Mouse (Mus musculus): ENCODE data around the gene Dusp5.
A peak's percentile ranks its signal among the peaks of the same experiment; 100 is the strongest.

Gene Dusp5

DNA sequence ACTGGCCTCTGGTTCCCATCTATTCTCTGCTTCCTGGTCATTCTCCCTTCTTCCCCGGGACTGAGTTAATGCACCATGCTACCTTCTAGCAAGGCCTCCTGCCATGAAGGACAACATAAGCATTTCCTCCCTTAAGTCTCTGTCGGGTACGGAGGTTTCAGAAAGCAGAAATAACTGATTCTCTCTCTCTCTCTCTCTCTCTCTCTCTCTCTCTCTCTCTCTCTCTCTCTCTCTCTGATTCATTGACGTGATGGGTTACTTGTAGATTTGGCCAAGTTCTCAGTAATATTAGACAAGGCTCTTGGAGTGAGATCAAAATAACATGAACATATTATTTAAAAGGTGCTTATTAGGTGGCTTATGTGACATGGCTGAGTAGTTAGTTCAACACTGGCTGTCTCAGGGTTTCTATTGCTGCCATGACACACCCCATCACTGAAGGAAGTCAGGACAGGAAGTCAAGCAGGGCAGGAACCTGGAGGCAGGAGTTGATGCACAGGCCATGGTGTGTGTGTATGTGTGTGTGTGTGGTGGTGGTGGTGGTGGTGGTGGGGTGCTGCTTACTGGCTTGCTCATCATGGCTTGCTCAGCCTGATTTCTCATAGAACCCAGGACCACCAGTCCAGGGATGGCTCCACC is 16.1 kb downstream of the Dusp5 start:
- DNase-seq (ENCODE audit: low read depth) = no peak

- no peak for DNase-seq (ENCODE audit: low read depth)
These were observed 18.7 kb downstream of the Dusp5 start for GRCm38 (mm10) chr19:53547597-53547996.

DNA sequence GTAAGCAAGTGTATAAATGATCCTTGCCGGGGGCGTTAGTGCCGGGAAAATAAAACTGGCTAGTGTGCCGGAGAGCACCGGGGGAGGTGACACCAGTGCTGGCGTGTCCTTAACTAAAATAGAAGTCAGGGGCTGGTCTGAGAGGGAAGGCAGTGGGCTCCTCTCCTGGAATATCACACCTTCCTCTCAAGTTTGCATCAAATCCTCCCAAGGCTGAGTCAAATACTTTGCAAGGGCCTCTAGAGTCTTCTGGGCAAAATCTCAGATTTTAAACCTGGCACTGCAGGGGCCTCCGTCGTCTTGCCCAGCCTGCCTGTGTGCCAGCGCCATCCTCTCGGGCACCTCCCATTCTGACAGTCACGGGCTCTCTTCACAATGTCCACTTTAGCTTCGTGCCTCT is 22.1 kb downstream of the Dusp5 start:
- no peak for DNase-seq (ENCODE audit: low read depth)

- no peak for DNase-seq (ENCODE audit: low read depth)
These were observed 23.4 kb downstream of the Dusp5 start for GRCm38 (mm10) chr19:53552216-53552786.

- no peak for DNase-seq (ENCODE audit: low read depth)
These were observed 23.9 kb downstream of the Dusp5 start for GRCm38 (mm10) chr19:53552795-53553194.

- no peak for DNase-seq (ENCODE audit: low read depth)
These were observed 25.5 kb downstream of the Dusp5 start for GRCm38 (mm10) chr19:53554402-53554801.

DNA sequence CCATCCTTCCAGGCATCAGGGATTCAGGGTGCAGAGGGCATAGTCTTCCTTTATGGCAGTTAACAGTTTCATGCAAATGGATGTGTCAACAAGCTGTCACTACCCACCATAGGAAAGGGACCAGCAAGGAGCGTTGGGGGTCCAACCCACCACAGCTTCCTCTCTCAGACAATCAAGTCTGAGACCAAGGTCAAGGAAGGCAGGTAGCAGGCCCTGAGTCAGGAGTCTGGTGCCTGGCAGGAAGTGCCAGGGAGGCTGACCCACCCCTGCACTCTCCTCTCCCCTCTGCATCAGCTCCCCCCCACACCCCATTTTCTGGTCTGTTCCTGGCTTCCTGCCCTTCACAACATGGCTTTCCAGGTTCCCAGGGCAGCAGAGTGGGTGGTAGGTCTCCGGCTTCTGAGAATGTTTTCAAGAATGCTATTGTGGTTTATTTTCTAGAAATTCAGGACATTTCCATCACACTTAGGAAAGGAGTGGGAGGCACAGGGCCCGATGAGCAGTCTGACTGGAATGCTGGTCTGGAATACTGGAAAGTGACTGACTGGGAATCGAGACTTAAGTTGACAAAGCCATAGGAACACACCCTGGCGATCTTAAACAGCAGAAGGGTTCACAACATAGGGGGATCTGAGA is 26.2 kb downstream of the Dusp5 start:
- no peak for DNase-seq (ENCODE audit: low read depth)

GRCm38 (mm10) chr19:53556841-53557240 is 27.9 kb downstream of the Dusp5 start:
- no peak for DNase-seq (ENCODE audit: low read depth)

DNA sequence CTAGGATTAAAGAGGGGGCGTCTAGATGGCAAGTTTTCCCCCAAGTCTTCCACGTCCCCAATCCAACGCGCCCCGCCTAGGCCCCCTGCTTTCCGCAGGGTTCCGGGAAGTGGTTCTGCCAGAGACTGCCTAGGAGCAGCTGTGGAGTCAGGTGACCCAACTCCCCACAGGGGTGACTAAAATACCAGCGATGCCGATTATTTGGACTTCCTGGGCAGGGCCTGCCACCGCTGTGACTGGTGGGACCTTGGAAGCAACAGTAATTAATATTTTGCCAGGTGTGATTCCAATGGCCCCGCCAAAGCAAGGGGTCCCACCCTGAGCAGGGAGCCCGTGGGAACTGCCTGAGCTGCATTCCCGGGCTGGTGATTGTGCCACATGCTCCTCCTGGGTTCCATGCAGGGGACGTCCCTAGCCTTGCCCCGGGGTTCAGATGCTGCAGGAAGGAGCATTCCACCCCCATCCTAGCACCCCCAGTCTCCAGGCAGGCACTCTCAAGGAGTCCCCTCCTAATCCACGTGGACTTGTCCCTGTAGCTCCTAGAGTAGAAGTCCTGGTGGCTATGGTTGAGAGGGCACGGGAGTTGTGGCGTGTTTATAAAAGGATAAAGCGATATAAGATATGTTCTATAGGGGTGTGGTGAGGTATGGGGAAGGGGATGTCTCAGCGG is 28.5 kb downstream of the Dusp5 start:
- no peak for DNase-seq (ENCODE audit: low read depth)

DNA sequence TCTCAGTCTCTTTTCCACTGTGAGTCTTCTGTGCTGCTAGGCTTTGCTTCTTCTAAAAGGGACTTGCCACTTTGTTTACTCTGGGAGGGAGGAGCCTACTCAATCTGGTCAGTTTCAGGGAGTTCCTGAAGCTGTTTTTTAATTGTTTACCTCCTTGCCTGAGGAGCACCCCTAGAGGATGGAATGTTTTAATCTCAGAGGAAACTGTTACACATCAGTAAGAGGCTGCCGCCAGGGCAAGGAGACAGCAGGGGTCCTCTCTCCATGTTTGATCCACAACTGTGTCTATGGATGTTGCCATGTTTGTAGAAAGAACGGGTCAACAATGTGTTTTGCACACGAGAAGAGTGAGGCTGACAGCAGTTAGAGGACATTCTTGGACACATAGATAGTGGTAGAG is 31.5 kb downstream of the Dusp5 start:
- no peak for DNase-seq (ENCODE audit: low read depth)

GRCm38 (mm10) chr19:53564174-53564573 is 35.3 kb downstream of the Dusp5 start:
- DNase-seq (ENCODE audit: low read depth) = no peak

DNA sequence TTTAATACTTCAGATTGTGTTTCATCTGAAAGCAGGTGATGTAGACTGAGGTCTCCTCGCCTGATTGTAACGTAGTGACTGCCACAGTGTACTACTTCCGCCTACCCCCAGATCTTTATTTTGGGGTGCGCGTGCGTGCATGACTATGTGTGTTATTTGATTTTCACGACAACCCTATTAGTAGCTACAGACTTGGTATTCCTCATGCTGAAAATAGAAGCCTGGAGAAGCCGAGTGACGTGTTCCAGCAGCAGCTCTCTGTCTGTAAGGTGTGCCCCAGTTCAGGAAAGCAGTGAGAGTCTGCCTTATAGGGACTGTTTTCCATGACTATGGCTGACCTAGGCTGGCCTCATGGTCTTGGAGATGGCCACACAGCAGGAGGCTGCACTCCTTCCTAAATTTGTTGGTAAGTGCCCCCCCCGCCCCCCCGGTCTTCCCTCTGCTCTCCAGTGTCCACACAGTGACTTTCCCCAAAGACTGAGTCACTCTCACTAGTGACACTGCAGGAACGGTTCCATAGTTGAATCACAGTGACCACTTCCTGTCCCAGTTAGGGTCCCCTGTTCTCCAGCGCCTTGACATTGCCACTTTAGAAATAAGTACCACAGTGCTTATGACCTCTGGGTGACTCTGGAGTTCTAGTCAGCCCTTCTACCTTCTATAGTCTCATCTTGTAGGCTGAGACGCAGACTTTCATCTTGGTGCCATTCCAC is 36.8 kb downstream of the Dusp5 start:
- DNase-seq (ENCODE audit: low read depth) = no peak

- no peak for DNase-seq (ENCODE audit: low read depth)
These were observed 39.0 kb downstream of the Dusp5 start for GRCm38 (mm10) chr19:53567864-53568263.

GRCm38 (mm10) chr19:53568553-53568952 is 39.6 kb downstream of the Dusp5 start:
- DNase-seq (ENCODE audit: low read depth) = no peak

- no peak for DNase-seq (ENCODE audit: low read depth)
These were observed 42.1 kb downstream of the Dusp5 start for GRCm38 (mm10) chr19:53571056-53571455.

GRCm38 (mm10) chr19:53571501-53572428 is 42.9 kb downstream of the Dusp5 start:
- DNase-seq (ENCODE audit: low read depth) = peak; percentile 48

DNA sequence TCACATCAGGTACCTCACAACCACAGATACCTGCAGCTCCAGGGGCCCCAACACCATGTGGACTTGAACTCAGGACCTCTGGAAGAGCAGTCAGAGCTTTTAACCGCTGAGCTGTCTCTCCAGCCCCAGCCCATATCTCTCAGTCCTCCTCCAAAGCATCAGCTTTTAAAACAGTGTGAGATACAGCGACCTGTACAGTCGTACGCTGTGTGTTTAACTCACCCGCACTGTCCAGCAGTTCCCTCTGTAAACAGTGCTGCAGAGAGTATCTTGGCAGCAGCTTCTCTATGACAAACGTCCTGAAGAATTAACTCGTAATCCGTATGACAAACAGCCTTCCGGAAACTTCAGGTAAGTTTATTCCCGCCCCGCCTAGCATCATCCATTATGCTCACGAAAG is 43.7 kb downstream of the Dusp5 start:
- DNase-seq (ENCODE audit: low read depth) = no peak

DNA sequence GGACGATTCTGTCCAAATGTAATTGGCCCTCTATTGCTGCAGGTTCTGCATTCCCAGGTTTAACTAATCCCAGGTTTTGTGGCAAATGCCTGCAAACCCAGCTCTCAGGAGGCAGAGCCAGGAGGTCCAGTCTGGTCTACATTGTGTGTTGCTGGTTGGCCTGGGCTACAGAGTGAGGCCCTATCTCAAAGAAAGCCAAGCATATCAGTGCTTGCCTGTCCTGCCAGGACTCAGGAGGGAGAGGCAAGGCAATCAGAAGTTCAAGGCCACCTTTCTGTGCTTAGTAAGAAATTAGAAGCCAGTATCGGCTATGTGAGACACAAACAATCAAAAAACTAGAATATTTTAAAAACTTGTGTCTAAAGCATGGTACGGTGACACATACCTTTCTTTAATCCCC is 44.2 kb downstream of the Dusp5 start:
- no peak for DNase-seq (ENCODE audit: low read depth)

DNA sequence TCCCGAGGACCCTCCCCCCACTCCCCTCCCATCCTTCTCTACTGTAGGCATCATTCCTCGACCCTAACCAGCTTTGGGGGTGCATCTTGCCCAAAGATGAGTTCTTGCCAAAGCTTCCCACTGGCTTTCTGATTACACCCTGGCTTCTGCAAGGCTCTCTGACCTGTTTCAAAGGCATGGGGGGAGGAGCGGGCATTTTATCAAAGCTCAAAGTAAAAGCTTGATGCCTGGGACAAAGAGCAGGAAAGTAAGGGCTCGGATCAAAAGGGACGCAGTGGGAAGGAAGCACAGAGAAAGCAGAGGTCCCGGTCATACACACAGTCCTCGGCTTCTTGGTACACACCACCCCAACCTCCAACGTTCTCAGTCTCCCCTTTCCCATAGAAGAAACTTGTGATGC is 45.2 kb downstream of the Dusp5 start:
- no peak for DNase-seq (ENCODE audit: low read depth)

DNA sequence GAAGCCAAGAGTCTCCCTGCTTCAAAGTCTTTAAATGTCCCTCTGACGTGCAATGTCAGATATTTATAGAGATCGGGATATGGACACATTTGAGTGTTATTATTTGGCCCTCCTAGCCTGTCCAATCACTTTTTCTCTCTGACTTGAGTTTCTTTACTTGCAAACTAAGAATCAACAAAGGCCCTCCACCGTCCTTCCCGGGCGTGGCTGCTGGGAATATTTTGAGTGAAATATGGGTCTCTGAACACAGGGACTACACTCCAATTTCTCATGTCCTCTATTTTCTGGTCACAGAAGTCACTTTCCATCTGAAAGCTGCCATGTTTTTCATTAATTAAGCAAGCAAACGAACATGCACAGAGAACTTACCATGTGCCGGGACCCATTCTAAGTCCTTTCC is 45.6 kb downstream of the Dusp5 start:
- no peak for DNase-seq (ENCODE audit: low read depth)

GRCm38 (mm10) chr19:53575296-53576010 is 46.5 kb downstream of the Dusp5 start:
- DNase-seq (ENCODE audit: low read depth) = no peak

All from naive thymus-derived CD4-positive, alpha-beta T cell, adult 2 months (primary cell).